Comparison of ENCODE assay signal across 8 mouse cellular contexts in the genomic region with DNA sequence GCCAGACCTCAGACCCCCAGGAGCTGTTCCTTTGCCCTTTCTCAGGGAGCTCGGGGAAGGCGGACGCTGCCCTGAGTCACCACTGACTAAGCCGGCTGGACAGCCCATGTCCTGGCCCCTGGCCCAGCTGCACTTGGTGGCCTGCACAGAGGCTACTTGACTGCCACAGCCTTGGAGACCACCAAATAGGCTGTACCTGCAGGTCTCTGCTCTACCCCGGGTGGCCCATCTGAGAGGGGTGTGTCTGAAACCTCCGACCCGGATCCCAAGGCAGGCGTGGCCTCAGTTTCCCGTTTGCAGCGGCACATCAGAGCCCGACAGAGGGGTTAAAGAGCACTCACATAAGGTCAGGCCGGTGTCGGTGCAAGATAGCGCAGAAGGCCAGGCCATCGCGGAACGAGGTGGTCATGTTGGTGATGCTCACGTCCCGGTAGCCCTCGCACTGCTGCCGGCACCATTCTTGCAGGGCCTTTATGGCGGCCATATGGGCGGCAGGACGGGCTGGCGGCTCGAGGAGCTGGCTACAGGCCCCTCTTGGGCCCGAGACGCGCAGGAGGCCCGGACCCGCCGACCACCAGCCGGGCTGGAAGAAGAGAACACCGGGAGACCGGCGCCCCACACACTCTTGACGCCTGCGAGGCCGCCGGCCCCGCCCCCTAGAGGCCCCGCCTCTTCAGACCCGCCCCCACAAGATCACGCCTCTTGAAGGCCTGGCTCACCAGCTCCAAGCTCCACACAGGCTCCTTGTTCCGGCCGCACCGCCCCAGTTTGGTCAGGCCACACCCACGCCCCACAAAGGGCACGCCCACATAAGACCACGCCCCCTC. TPM values are rescaled to one million over a fixed set of nuclear protein-coding genes. Genes with fewer than 3 reads are reported as not detected.
DNase-seq lines count a peak whose midpoint lies in the region; ATAC-seq lines count a peak whose summit lies in the region.

TSS of gene Micall2 (minus strand) at position 660 of the 827 bp plus-strand sequence.

- 0 out of 2 replicates have a peak, but pooled peaks cover 8% of the 10 kb centered on the region for H3K27me3 ChIP-seq in hindbrain, embryonic 11.5 days (ENCODE audit: control insufficient read depth, insufficient read depth, low read length)

- peak; percentile 96 for ATAC-seq in hindbrain, embryonic 11.5 days (ENCODE audit: low FRiP score)

- 0 out of 2 replicates have a peak within 1 kb of the TSS, but pooled peaks have one; percentile 24 for H3K27ac ChIP-seq in hindbrain, embryonic 11.5 days (ENCODE audit: low read depth, low read length)

- no peaks in the 10 kb centered on the region for H3K9me3 ChIP-seq in hindbrain, embryonic 11.5 days (ENCODE audit: control insufficient read depth, low read length)

- H3K4me3 ChIP-seq in hindbrain, embryonic 11.5 days (ENCODE audit: low read depth, low read length) = peak within 1 kb of the TSS; percentile 47

- H3K4me2 ChIP-seq in hindbrain, embryonic 11.5 days (replicated peaks; ENCODE audit: low read depth, low read length) = peak within 1 kb of the TSS; percentile 86

- peak; percentile 99 for DNase-seq in Muller cell, postnatal 12 days (ENCODE audit: inconsistent ontology term)
- peak; percentile 83 for DNase-seq in cerebellum, adult 9-11 months
- peak; percentile 81 for DNase-seq in frontal cortex, adult 2 months (ENCODE audit: extremely low spot score in 1 of 2, low spot score in 1 of 2)
- DNase-seq in hindbrain, embryonic 11.5 days (ENCODE audit: low spot score) = peak; percentile 98
- peak; percentile 87 to 89 for DNase-seq in layer of hippocampus, postnatal 10 days (ENCODE audit: low spot score in 2 of 2)
- DNase-seq in lung, postnatal 10 days = peak; percentile 99
- DNase-seq in ovary, postnatal 36 days (ENCODE audit: low spot score) = peak; percentile 98
- DNase-seq in thymus, postnatal 25 days = peak; percentile 93

- peak within 1 kb of the TSS; percentile 59 for H3K9ac ChIP-seq in hindbrain, embryonic 11.5 days (ENCODE audit: low read depth, low read length)

- no peaks in the 10 kb centered on the region for H3K36me3 ChIP-seq in hindbrain, embryonic 11.5 days (ENCODE audit: control insufficient read depth, insufficient read depth, low read length)

- WGBS in hindbrain, embryonic 11.5 days = 7% methylated on average over 50 of the region's 50 CpGs

- peaks cover 6% of the 10 kb centered on the region; the same call in 1 of the 2 replicates for H3K4me1 ChIP-seq in hindbrain, embryonic 11.5 days (replicated peaks; ENCODE audit: control insufficient read depth, insufficient read depth, low read length)

RNA-seq across cellular contexts. Expression of gene Micall2, which starts in this region (rescaled TPM):
- 1.9 and 2.5 TPM in 2 replicates for polyA plus RNA-seq in frontal cortex, adult 2 months (2012; rRNA removed)
- polyA plus RNA-seq in hindbrain, embryonic 11.5 days (2014; fragmentation: Nextera tagmentation; extraction: Ambion mirVana) = 4.0 and 4.9 TPM in 2 replicates
- total RNA-seq in layer of hippocampus, postnatal 10 days (2021) = 1 to 10 TPM; 3.5 to 4.3 TPM

Comparison
In these comparisons a context has a peak if more than half of its experiments do, and no peak if none do; other contexts are left out.
1. Peak in every context shown above with its lines: DNase-seq, ATAC-seq, H3K4me3 ChIP-seq and H3K27ac ChIP-seq.